Mouse (Mus musculus) CD4-positive, CD25-positive, alpha-beta regulatory T cell (primary cell): Measurements from ENCODE around the gene Gm29423. TPM values are rescaled to one million over a fixed set of nuclear protein-coding genes. Genes with fewer than 3 reads are reported as not detected.

ENCODE experiments used
- polyA plus RNA-seq: library from polyadenylated mRNA; unstranded; fragments of 100-300 nt; shearing (Covaris generic); gene quantifications from one replicate; pipeline ENCODE4 v1.2.1, GENCODE M21; 2017

The Gm29423 gene
- not detected for polyA plus RNA-seq

DNA sequence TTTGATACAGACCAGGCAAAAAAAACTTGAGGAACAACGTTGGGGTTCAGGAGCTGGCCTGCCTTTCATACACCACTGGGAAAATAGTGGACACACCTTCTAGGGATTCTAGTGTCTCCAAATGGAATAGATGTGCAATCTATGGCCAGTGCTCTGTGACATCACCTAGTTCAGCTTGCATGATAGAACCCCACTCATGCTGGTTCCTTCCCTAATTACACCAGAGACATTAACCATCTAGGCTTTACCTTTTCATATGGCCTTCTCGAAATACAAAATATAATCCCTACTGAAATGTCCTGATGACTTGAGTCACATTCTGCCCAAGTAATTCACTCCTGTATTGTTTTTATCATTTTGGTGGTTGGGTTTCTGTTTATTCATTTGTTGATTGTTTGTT, at the start of gene Gm29423, which contains the start of gene Gm29644:
TSS of gene Gm29423 (minus strand) at position 101 of the 400 bp plus-strand sequence.
TSS of gene Gm29644 (minus strand) at position 157 of the 400 bp plus-strand sequence.

DNA sequence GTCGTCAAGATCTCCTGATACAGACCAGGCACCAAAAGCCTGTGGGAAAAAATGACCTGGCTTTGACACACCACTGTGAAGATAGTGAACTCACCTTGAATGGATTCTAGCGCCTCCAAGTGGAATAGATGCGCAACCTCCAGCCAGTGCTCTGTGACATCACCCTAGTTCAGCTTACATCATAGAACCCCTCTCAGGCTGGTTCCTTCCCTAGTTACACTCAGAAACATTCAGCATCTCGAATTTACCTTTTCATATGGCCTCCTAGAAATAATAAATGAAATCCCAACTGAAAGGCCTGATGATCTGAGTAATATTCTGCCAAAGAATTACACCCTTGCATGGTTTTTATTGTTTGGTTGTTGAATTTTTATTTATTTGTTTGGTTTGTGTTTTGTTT, 29.5 kb downstream of the Gm29423 start, which contains the start of gene Gm21118:
TSS of gene Gm21118 (minus strand) at position 101 of the 400 bp plus-strand sequence.

Other genes starting within 250 kb of the Gm29423 start
- gene Gm21118, start 29.6 kb downstream of the Gm29423 start, polyA plus RNA-seq, result not detected
- not detected for gene Gm29644, start 56 bp upstream of the Gm29423 start, polyA plus RNA-seq
- gene Gm20888, start 138.6 kb upstream of the Gm29423 start, polyA plus RNA-seq, result not detected